Mouse (Mus musculus): ENCODE measurements around the gene Hat1. TPM values are rescaled to one million over a fixed set of nuclear protein-coding genes. Genes with fewer than 3 reads are reported as not detected.

The Hat1 gene
- polyA plus RNA-seq, 1 experiment from 2014 or later = 75.3 TPM

DNA sequence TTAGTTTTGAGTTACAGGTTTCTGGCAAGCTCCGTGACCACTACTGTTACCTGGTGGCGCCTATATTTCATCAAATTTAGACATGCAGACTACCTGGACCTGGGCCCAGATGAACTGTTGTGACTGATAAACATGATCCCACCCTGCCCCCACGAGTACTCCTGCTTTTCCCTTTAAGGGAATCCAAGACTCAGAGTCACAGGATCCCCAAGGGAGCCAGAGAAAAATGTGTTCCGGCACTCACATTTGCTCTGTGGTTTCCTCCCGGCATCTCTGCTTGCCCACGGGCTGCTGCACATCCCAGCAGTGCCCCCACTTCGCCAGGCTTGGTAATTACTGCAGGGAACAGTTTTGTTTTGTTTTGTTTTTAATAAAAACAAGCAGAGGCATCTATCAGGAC lies 85.6 kb downstream of the Hat1 start:
- no peaks in the 10 kb centered on the region for H3K4me1 ChIP-seq (replicated peaks)
- ATAC-seq = no peak

GRCm38 (mm10) chr2:71475311-71475710 lies 86.6 kb downstream of the Hat1 start:
- no peaks in the 10 kb centered on the region for H3K36me3 ChIP-seq

More for the DNA sequence above, 85.6 kb downstream of the Hat1 start:
- WGBS = 60% methylated on average over 7 of the region's 7 CpGs
- H3K27me3 ChIP-seq = no peaks in the 10 kb centered on the region
- no peaks in the 10 kb centered on the region for H3K9me3 ChIP-seq
- no peak overlapping the region for H3K4me2 ChIP-seq (replicated peaks)
- no peak overlapping the region for H3K27ac ChIP-seq
- H3K36me3 ChIP-seq = no peaks in the 10 kb centered on the region
- no peak overlapping the region for H3K9ac ChIP-seq (replicated peaks)
- no peak overlapping the region for H3K4me3 ChIP-seq (replicated peaks)

DNA sequence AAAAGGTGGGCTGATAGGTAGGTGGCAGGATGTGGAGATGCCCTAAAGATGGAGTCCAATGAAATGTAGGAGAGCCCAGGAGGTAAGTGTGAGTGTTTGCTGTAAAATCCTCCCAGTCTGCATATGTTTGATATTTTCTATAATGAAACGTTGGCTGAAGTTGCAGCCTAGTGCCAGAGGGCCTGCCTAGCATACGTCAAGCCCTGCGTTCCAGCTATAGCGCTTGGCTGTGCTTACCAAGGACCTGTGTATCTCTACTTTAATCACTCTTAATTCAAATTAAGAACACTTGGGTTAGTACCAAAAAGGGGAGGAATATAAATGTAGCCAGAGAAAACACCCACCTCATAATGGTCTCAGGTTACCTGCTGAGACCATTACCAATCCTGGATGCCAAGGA lies 87.0 kb downstream of the Hat1 start:
- no peak overlapping the region for H3K27ac ChIP-seq
- H3K9me3 ChIP-seq = no peaks in the 10 kb centered on the region
- WGBS = 88% methylated on average over 4 of the region's 4 CpGs
- no peaks in the 10 kb centered on the region for H3K27me3 ChIP-seq
- no peak overlapping the region for H3K9ac ChIP-seq (replicated peaks)
- peaks cover 5% of the 10 kb centered on the region for H3K4me1 ChIP-seq (replicated peaks)
- no peaks in the 10 kb centered on the region for H3K36me3 ChIP-seq
- H3K4me3 ChIP-seq (replicated peaks) = no peak overlapping the region
- no peak for ATAC-seq
- no peak overlapping the region for H3K4me2 ChIP-seq (replicated peaks)

More at GRCm38 (mm10) chr2:71475311-71475710, 86.6 kb downstream of the Hat1 start:
- H3K4me2 ChIP-seq (replicated peaks) = no peak overlapping the region
- ATAC-seq = no peak
- 84% methylated on average over 10 of the region's 10 CpGs for WGBS
- H3K4me1 ChIP-seq (replicated peaks) = peaks cover 5% of the 10 kb centered on the region
- H3K9ac ChIP-seq (replicated peaks) = no peak overlapping the region
- H3K9me3 ChIP-seq = no peaks in the 10 kb centered on the region
- no peak overlapping the region for H3K4me3 ChIP-seq (replicated peaks)
- no peak overlapping the region for H3K27ac ChIP-seq
- H3K27me3 ChIP-seq = no peaks in the 10 kb centered on the region

GRCm38 (mm10) chr2:71477787-71478186 lies 89.0 kb downstream of the Hat1 start:
- Histone ChIP-seq H3K4me1 (replicated peaks) (peaks cover 5% of the 10 kb centered on the region), H3K9ac (replicated peaks) (no peak overlapping the region), H3K9me3 (no peaks in the 10 kb centered on the region), H3K27me3 (no peaks in the 10 kb centered on the region), H3K4me2 (replicated peaks) (no peak overlapping the region), H3K4me3 (replicated peaks) (no peak overlapping the region), H3K27ac (no peak overlapping the region), H3K36me3 (no peaks in the 10 kb centered on the region)
- ATAC-seq = no peak

- H3K9me3 ChIP-seq = no peaks in the 10 kb centered on the region
- no peaks in the 10 kb centered on the region for H3K36me3 ChIP-seq
- H3K4me1 ChIP-seq (replicated peaks) = peaks cover 9% of the 10 kb centered on the region
- no peak overlapping the region for H3K4me2 ChIP-seq (replicated peaks)
- H3K27me3 ChIP-seq = no peaks in the 10 kb centered on the region
- no peak overlapping the region for H3K9ac ChIP-seq (replicated peaks)
- ATAC-seq = no peak
- 1% methylated on average over 7 of the region's 7 CpGs for WGBS
- H3K4me3 ChIP-seq (replicated peaks) = no peak overlapping the region
- H3K27ac ChIP-seq = no peak overlapping the region
These were observed 91.2 kb downstream of the Hat1 start for GRCm38 (mm10) chr2:71479917-71480316.

DNA sequence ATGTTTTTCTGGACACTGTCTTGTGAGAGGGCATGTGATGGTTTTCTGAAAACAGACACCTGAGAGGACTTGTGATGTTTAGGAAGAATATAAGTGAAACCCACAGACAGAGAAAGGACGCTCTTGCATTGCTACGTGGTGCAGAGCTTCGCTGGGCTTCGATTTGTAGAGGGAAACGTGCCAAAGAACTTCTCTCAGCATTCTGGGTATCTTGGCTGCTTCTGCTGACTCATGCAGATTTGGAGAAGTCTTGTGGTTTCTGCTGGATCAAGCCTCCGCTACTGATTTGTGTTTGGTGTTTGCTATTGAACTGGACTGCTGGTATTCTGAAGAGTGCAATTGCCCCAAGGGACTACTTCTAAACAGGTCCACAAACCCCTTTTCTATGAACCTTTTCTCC lies 93.1 kb downstream of the Hat1 start:
- no peaks in the 10 kb centered on the region for H3K9me3 ChIP-seq
- H3K9ac ChIP-seq (replicated peaks) = no peak overlapping the region
- ATAC-seq = no peak
- no peak overlapping the region for H3K4me2 ChIP-seq (replicated peaks)
- no peaks in the 10 kb centered on the region for H3K36me3 ChIP-seq
- H3K27me3 ChIP-seq = no peaks in the 10 kb centered on the region
- no peak overlapping the region for H3K27ac ChIP-seq
- no peak overlapping the region for H3K4me3 ChIP-seq (replicated peaks)
- WGBS = 88% methylated on average over 6 of the region's 6 CpGs
- peaks cover 9% of the 10 kb centered on the region for H3K4me1 ChIP-seq (replicated peaks)

- no peak overlapping the region for H3K4me2 ChIP-seq (replicated peaks)
- 65% methylated on average over 10 of the region's 10 CpGs for WGBS
- no peak overlapping the region for H3K9ac ChIP-seq (replicated peaks)
- no peak for ATAC-seq
- H3K36me3 ChIP-seq = no peaks in the 10 kb centered on the region
- no peak overlapping the region for H3K27ac ChIP-seq
- no peaks in the 10 kb centered on the region for H3K9me3 ChIP-seq
- H3K4me3 ChIP-seq (replicated peaks) = no peak overlapping the region
- H3K27me3 ChIP-seq = no peaks in the 10 kb centered on the region
- H3K4me1 ChIP-seq (replicated peaks) = peaks cover 9% of the 10 kb centered on the region
These were observed 94.4 kb downstream of the Hat1 start for GRCm38 (mm10) chr2:71483046-71483716.

DNA sequence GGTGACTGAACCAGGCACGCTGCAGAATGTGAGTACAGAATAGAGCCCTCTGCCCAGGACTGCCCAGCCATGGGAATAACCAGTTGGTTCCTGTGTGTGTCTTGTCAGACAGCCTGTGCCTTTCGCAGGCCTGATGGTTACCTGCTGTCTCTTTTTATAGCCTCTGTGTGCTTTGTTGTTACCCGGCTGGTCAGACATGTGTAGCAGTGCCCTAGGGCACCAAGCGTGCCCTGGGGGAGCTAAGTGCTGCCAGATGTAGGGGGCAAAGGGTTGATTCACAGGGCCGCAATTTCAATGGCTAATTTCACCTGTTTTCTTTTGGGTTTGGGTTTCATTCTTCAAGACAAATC lies 94.9 kb downstream of the Hat1 start:
- H3K4me3 ChIP-seq (replicated peaks) = no peak overlapping the region
- peaks cover 9% of the 10 kb centered on the region for H3K4me1 ChIP-seq (replicated peaks)
- H3K9ac ChIP-seq (replicated peaks) = no peak overlapping the region
- no peak overlapping the region for H3K27ac ChIP-seq
- H3K4me2 ChIP-seq (replicated peaks) = no peak overlapping the region
- WGBS = 46% methylated on average over 5 of the region's 5 CpGs
- no peaks in the 10 kb centered on the region for H3K9me3 ChIP-seq
- H3K36me3 ChIP-seq = no peaks in the 10 kb centered on the region
- no peak for ATAC-seq
- H3K27me3 ChIP-seq = no peaks in the 10 kb centered on the region

Other genes with a start within 250 kb of the Hat1 start
- 184 and 211 TPM in 2 replicates for gene Dync1i2, start 177.3 kb upstream of the Hat1 start, polyA plus RNA-seq (2015; fragmentation: Nextera tagmentation; extraction: Ambion mirVana)
- gene Slc25a12, start 21.2 kb upstream of the Hat1 start, polyA plus RNA-seq (2015; fragmentation: Nextera tagmentation; extraction: Ambion mirVana) = 64.2 and 65.9 TPM in 2 replicates
- gene Metap1d, start 64.3 kb downstream of the Hat1 start, polyA plus RNA-seq (2015; fragmentation: Nextera tagmentation; extraction: Ambion mirVana) = 35.1 and 39.3 TPM in 2 replicates
- gene Dlx1, start 139.2 kb downstream of the Hat1 start, polyA plus RNA-seq (2015; fragmentation: Nextera tagmentation; extraction: Ambion mirVana) = 53.6 and 56.4 TPM in 2 replicates
- gene Dlx2, start 157.8 kb downstream of the Hat1 start, polyA plus RNA-seq (2015; fragmentation: Nextera tagmentation; extraction: Ambion mirVana) = 10.5 and 14.6 TPM in 2 replicates

Measured in midbrain, embryonic 13.5 days (tissue).